Mouse (Mus musculus): ENCODE measurements around the gene Blmh. TPM values are rescaled to one million over a fixed set of nuclear protein-coding genes. Genes with fewer than 3 reads are reported as not detected.

Blmh gene
- polyA plus RNA-seq (2014; fragmentation: Nextera tagmentation; extraction: Ambion mirVana): 167 and 174 TPM in 2 replicates

DNA sequence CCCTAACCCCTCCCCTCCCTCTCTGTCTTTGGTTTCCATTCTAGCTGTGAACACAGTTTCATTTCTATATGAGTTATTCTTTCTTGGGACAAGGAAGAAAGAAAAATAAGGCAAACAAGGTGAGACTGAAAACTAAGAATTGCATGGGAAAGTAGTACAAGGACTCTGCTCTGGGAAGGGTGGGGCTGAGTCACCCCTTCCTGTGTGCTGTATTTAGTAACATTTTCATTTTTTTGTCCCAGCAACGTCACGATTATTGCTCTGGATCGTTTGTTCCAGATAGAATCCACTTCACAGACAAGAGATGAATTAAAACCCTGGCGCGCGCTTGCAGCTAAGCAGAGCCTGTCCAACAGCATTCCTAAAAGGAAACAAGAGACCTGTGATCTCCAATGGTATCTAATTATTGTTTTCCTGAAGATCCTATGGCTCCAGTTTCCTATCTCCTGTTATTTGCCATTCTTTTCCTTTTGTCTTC, at the start of gene Blmh:
Gene Blmh, plus strand, starts transcription at position 51 of the 478 bp plus-strand sequence.
- 88% methylated on average over 6 of the region's 6 CpGs for WGBS
- ATAC-seq (replicated peaks; ENCODE audit: low FRiP score): no peak

DNA sequence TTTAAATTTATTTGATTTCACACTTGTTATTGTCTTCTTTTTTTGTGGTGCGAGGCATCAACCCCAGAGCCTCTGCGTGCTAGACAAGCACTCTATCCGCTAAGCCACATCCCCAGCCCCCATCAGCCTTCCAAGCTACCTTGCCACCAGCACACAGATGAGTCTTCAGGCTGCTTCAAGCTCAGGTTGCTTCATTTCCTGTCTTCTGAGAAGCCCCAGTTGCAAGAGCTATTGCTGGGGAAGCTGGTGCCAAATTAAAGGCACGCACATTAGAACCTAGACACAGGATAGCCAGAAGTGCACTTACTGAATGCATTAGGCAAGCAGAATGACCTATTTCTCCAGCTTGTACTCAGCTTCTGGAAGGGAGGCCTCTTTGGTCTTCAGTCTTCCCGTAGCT, 44.8 kb upstream of the Blmh start:
- WGBS: 92% methylated on average over 5 of the region's 5 CpGs
- Histone ChIP-seq H3K4me1 (replicated peaks; ENCODE audit: control insufficient read depth, insufficient read depth, low read length) (no peaks in the 10 kb centered on the region), H3K4me3 (ENCODE audit: low read depth, low read length) (no peak overlapping the region), H3K27ac (ENCODE audit: low read depth, low read length) (no peak overlapping the region), H3K9ac (ENCODE audit: low read length) (no peak overlapping the region), H3K4me2 (ENCODE audit: low read depth, low read length, severe bottlenecking) (no peak overlapping the region), H3K27me3 (ENCODE audit: control insufficient read depth, insufficient read depth, low read length) (no peaks in the 10 kb centered on the region), H3K9me3 (ENCODE audit: control insufficient read depth, low read length) (no peaks in the 10 kb centered on the region), H3K36me3 (ENCODE audit: control insufficient read depth, insufficient read depth, low read length) (no peaks in the 10 kb centered on the region)
- DNase-seq (ENCODE audit: low spot score) (peak; percentile 5), ATAC-seq (replicated peaks; ENCODE audit: low FRiP score) (no peak)

More for the DNA sequence above, at the start of gene Blmh:
- Histone ChIP-seq H3K4me1 (replicated peaks; ENCODE audit: control insufficient read depth, insufficient read depth, low read length) (no peaks in the 10 kb centered on the region), H3K9me3 (ENCODE audit: control insufficient read depth, low read length) (no peaks in the 10 kb centered on the region), H3K4me3 (ENCODE audit: low read depth, low read length) (no peak within 1 kb of the TSS), H3K4me2 (ENCODE audit: low read depth, low read length, severe bottlenecking) (no peak within 1 kb of the TSS), H3K27me3 (ENCODE audit: control insufficient read depth, insufficient read depth, low read length) (no peaks in the 10 kb centered on the region), H3K27ac (ENCODE audit: low read depth, low read length) (no peak within 1 kb of the TSS), H3K36me3 (ENCODE audit: control insufficient read depth, insufficient read depth, low read length) (no peaks in the 10 kb centered on the region), H3K9ac (ENCODE audit: low read length) (no peak within 1 kb of the TSS)
- DNase-seq (ENCODE audit: low spot score): no peak

DNA sequence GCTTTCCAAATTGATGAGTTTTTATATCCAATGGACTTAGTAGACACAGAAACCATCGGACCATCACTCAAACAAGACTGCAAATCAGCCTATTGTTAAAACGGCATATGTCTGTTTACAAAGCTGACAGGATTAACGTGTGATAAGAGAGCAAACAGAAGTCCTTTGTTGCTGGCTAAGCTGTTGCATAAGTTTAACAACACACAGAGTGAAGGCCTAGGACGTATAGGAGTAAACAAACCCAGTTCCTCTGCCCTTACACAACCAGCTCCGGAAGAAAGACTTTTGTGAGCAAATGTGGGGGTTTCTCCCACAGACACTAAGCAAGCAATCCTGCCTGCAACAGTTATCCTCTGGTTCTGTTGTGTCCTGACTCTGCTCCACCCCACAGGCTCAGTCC, 40.2 kb upstream of the Blmh start:
- Histone ChIP-seq H3K4me2 (ENCODE audit: low read depth, low read length, severe bottlenecking) (no peak overlapping the region), H3K4me3 (ENCODE audit: low read depth, low read length) (no peak overlapping the region), H3K27me3 (ENCODE audit: control insufficient read depth, insufficient read depth, low read length) (no peaks in the 10 kb centered on the region), H3K4me1 (replicated peaks; ENCODE audit: control insufficient read depth, insufficient read depth, low read length) (no peaks in the 10 kb centered on the region), H3K9me3 (ENCODE audit: control insufficient read depth, low read length) (no peaks in the 10 kb centered on the region), H3K36me3 (ENCODE audit: control insufficient read depth, insufficient read depth, low read length) (no peaks in the 10 kb centered on the region), H3K27ac (ENCODE audit: low read depth, low read length) (no peak overlapping the region), H3K9ac (ENCODE audit: low read length) (no peak overlapping the region)
- 41% methylated on average over 5 of the region's 5 CpGs for WGBS
- no peak for ATAC-seq (replicated peaks; ENCODE audit: low FRiP score)
- no peak for DNase-seq (ENCODE audit: low spot score)

DNA sequence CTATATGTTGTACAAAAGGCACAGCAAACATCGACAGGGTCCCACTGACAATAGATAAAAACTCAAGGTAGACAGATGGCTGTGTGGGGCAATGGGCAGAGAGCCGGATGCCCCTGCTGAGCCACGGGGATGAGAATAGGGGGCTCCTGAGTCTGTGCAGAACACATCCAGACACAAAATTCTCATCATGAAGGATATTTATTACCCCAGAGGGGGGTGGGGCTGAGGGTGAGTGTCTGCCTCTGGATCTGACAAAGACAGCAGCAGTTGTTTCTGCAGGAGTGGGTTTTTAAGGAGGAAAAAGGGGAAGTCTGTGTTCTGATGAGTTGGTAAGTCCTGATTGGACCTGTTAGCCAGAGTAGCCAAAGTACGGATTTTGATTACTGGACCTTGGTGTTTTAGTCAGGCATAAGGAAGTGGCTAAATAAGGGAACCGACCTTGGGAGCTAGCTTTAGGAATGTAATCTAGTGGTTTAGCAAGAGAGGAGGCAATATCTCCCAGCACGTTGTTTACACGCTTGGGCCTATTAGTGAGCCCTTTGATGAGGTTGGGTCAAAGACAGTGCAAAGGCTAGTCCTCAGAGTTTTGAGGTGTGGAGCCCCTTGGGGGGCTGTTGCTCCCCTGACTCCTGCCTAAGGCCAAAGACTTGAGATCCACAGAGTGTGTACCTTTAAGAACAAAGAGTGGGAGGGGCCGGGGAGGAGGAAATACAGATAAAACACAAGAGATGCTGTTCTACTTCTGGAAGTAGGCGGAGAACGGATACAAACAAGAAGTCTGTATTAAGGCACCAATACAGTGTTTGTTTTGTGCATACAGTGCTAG, 35.1 kb upstream of the Blmh start:
- no peak for ATAC-seq (replicated peaks; ENCODE audit: low FRiP score)
- no peak overlapping the region for H3K4me3 ChIP-seq (ENCODE audit: low read depth, low read length)
- 78% methylated on average over 10 of the region's 10 CpGs for WGBS

DNA sequence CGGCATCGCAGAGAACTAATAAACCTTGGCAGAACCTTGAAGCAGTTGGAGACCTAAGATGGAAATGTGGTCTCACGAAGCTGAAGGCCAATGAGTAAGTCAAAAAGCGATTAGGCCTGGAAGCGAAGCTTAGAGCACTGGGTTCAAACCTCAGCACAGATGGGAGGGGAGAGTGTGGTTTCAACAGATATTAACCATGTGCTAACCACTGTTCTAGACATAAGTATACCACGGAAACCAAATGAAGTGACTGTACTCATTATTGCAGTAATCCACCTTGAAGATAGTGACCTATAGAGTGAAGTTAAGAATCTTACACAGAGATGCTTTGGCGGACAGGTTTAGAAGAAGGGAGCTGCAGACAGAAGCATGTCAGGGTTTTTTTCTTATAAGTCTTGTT, 33.4 kb upstream of the Blmh start:
- H3K4me2 ChIP-seq (ENCODE audit: low read depth, low read length, severe bottlenecking): no peak overlapping the region
- H3K4me1 ChIP-seq (replicated peaks; ENCODE audit: control insufficient read depth, insufficient read depth, low read length): no peaks in the 10 kb centered on the region
- H3K27me3 ChIP-seq (ENCODE audit: control insufficient read depth, insufficient read depth, low read length): no peaks in the 10 kb centered on the region
- 91% methylated on average over 7 of the region's 7 CpGs for WGBS
- H3K36me3 ChIP-seq (ENCODE audit: control insufficient read depth, insufficient read depth, low read length): no peaks in the 10 kb centered on the region
- H3K9ac ChIP-seq (ENCODE audit: low read length): no peak overlapping the region
- H3K27ac ChIP-seq (ENCODE audit: low read depth, low read length): no peak overlapping the region
- no peak overlapping the region for H3K4me3 ChIP-seq (ENCODE audit: low read depth, low read length)
- ATAC-seq (replicated peaks; ENCODE audit: low FRiP score) (no peak), DNase-seq (ENCODE audit: low spot score) (no peak)
- H3K9me3 ChIP-seq (ENCODE audit: control insufficient read depth, low read length): no peaks in the 10 kb centered on the region

More for the DNA sequence above, 35.1 kb upstream of the Blmh start:
- Histone ChIP-seq H3K36me3 (ENCODE audit: control insufficient read depth, insufficient read depth, low read length) (no peaks in the 10 kb centered on the region), H3K27ac (ENCODE audit: low read depth, low read length) (no peak overlapping the region), H3K9ac (ENCODE audit: low read length) (no peak overlapping the region), H3K4me2 (ENCODE audit: low read depth, low read length, severe bottlenecking) (no peak overlapping the region), H3K9me3 (ENCODE audit: control insufficient read depth, low read length) (no peaks in the 10 kb centered on the region), H3K27me3 (ENCODE audit: control insufficient read depth, insufficient read depth, low read length) (no peaks in the 10 kb centered on the region), H3K4me1 (replicated peaks; ENCODE audit: control insufficient read depth, insufficient read depth, low read length) (no peaks in the 10 kb centered on the region)
- peak; percentile 41 for DNase-seq (ENCODE audit: low spot score)

DNA sequence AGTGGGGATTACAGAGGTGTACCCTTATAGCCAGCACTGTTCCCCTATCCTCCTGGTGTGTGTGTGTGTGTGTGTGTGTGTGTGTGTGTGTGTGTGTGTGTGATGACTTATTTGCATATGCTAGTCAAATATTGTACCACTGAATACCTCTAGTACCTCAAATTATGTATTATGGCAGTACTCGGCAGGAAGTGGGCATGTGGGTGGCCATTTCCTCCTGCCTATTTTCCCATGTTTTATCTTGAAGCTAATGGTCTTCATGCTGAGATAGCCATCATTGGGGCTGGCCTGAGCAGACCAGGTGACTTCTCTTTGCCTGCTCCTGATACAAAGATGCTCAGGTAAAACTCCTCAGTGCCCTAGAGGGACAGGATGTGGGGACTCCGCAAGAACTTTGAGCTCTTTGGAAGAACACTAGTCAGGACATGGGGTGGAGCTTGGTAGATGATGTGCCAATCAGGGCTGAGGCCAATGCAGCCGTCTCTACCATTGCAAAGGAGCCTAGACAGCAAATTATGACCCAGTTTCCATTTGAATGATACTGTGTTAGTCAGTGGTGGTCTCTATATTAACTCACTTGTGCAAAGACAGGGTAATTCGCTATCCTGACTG, 32.8 kb upstream of the Blmh start:
- no peak for ATAC-seq (replicated peaks; ENCODE audit: low FRiP score)
- Histone ChIP-seq H3K4me2 (ENCODE audit: low read depth, low read length, severe bottlenecking) (no peak overlapping the region), H3K27ac (ENCODE audit: low read depth, low read length) (no peak overlapping the region), H3K27me3 (ENCODE audit: control insufficient read depth, insufficient read depth, low read length) (no peaks in the 10 kb centered on the region), H3K4me3 (ENCODE audit: low read depth, low read length) (no peak overlapping the region), H3K9me3 (ENCODE audit: control insufficient read depth, low read length) (no peaks in the 10 kb centered on the region), H3K36me3 (ENCODE audit: control insufficient read depth, insufficient read depth, low read length) (no peaks in the 10 kb centered on the region), H3K4me1 (replicated peaks; ENCODE audit: control insufficient read depth, insufficient read depth, low read length) (no peaks in the 10 kb centered on the region), H3K9ac (ENCODE audit: low read length) (no peak overlapping the region)
- 84% methylated on average over 4 of the region's 4 CpGs for WGBS
- DNase-seq (ENCODE audit: low spot score): peak; percentile 23

DNA sequence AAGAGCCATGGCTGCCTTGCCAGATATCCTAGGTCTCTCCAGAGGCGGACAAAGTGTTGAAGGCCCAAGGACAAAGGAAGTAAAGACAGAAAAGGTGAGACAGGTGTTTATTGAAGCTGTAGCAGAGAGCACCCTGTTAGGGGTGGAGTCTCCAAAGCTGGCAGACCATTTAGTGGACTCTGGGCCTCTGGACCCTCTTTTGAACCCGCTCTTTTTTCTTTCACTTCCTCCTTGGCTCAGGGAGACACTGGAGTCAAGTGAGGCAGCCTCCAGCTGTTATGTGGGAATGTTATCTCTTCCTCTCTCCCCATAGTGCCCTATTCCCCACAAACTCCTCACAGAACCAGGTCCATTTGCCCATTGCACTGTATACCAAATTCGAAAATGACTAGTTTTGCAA, 31.6 kb upstream of the Blmh start:
- Histone ChIP-seq H3K36me3 (ENCODE audit: control insufficient read depth, insufficient read depth, low read length) (no peaks in the 10 kb centered on the region), H3K4me3 (ENCODE audit: low read depth, low read length) (no peak overlapping the region), H3K4me2 (ENCODE audit: low read depth, low read length, severe bottlenecking) (no peak overlapping the region), H3K27me3 (ENCODE audit: control insufficient read depth, insufficient read depth, low read length) (no peaks in the 10 kb centered on the region), H3K27ac (ENCODE audit: low read depth, low read length) (no peak overlapping the region), H3K4me1 (replicated peaks; ENCODE audit: control insufficient read depth, insufficient read depth, low read length) (no peaks in the 10 kb centered on the region), H3K9me3 (ENCODE audit: control insufficient read depth, low read length) (no peaks in the 10 kb centered on the region), H3K9ac (ENCODE audit: low read length) (no peak overlapping the region)
- ATAC-seq (replicated peaks; ENCODE audit: low FRiP score) (no peak), DNase-seq (ENCODE audit: low spot score) (no peak)
- WGBS: 79% methylated on average over 3 of the region's 3 CpGs

DNA sequence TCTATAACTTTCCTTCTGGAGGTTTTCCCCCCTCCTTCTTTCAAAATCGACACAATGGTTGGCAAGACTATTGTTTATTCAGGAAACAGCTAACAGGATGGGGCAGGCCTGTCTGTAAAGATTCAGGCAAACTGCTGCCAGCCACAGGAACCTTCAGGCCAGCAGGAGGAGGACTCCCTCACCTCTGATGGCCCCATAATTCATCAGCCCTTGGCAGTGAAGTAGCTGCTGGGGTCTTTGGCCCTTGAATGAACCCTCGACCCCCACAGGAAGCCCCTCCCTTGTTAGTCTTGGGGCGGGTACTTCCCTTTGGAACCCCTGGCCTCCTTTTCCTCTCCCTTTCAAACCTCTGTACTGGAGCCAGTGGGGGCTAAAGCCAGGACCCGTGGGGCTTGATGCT, 31.0 kb upstream of the Blmh start:
- no peak overlapping the region for H3K27ac ChIP-seq (ENCODE audit: low read depth, low read length)
- DNase-seq (ENCODE audit: low spot score): peak; percentile 46
- no peak overlapping the region for H3K9ac ChIP-seq (ENCODE audit: low read length)
- H3K27me3 ChIP-seq (ENCODE audit: control insufficient read depth, insufficient read depth, low read length): no peaks in the 10 kb centered on the region
- H3K4me2 ChIP-seq (ENCODE audit: low read depth, low read length, severe bottlenecking): no peak overlapping the region
- no peaks in the 10 kb centered on the region for H3K9me3 ChIP-seq (ENCODE audit: control insufficient read depth, low read length)
- no peak for ATAC-seq (replicated peaks; ENCODE audit: low FRiP score)
- no peaks in the 10 kb centered on the region for H3K36me3 ChIP-seq (ENCODE audit: control insufficient read depth, insufficient read depth, low read length)
- 53% methylated on average over 4 of the region's 4 CpGs for WGBS
- H3K4me3 ChIP-seq (ENCODE audit: low read depth, low read length): no peak overlapping the region
- H3K4me1 ChIP-seq (replicated peaks; ENCODE audit: control insufficient read depth, insufficient read depth, low read length): no peaks in the 10 kb centered on the region

All from forebrain, embryonic 11.5 days (tissue).